Mouse (Mus musculus): ENCODE results near the gene C1ra. TPM values are rescaled to one million over a fixed set of nuclear protein-coding genes. Genes with fewer than 3 reads are reported as not detected.
A peak's percentile ranks its signal among the peaks of the same experiment; 100 is the strongest.
"Not testable (repeated sequence)": the region's sequence is repeated elsewhere in the genome, so short reads cannot be mapped to it uniquely, and the experiment has no call there.

C1ra gene
- polyA plus RNA-seq, 1 experiment from 2014 or later = 0.08 TPM

- DNase-seq (ENCODE audit: low spot score) (no peak), ATAC-seq (replicated peaks; ENCODE audit: low FRiP score) (no peak)
- H3K4me1 ChIP-seq (replicated peaks; ENCODE audit: control insufficient read depth, insufficient read depth, low read length) = no peaks in the 10 kb centered on the region
- WGBS = 77% methylated on average over 2 of the region's 2 CpGs
- H3K9ac ChIP-seq (ENCODE audit: low read length) = no peak overlapping the region
- no peaks in the 10 kb centered on the region for H3K27me3 ChIP-seq (ENCODE audit: control insufficient read depth, insufficient read depth, low read length)
- H3K36me3 ChIP-seq (ENCODE audit: control insufficient read depth, insufficient read depth, low read length) = no peaks in the 10 kb centered on the region
- H3K4me3 ChIP-seq (ENCODE audit: low read depth, low read length) = no peak overlapping the region
- no peaks in the 10 kb centered on the region for H3K9me3 ChIP-seq (ENCODE audit: control insufficient read depth, low read length)
- H3K27ac ChIP-seq (ENCODE audit: low read depth, low read length) = no peak overlapping the region
- no peak overlapping the region for H3K4me2 ChIP-seq (ENCODE audit: low read depth, low read length, severe bottlenecking)
Observed at GRCm38 (mm10) chr6:124545425-124545824, 33.2 kb downstream of the C1ra start.

DNA sequence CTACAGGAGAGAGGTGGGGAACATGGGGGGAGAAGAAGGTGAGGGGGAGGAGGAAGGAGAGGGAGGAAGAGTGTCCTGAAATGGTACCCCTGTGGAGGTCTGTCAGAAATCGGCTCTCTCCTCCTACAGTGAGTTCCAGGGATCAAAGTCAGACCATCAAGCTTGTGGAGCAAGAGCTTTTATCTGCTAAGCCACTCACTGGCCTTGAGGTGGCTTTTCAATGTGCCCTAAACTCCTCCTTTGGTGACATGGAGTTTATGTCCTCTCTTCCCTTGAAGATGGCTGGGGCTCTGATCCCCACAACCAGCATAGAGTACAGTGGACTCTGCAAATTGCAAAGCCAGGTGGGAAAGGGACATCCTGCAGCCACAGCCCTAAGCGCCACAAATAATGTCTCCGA is 35.8 kb downstream of the C1ra start:
- H3K4me2 ChIP-seq (ENCODE audit: low read depth, low read length, severe bottlenecking); H3K27ac ChIP-seq (ENCODE audit: low read depth, low read length); H3K36me3 ChIP-seq (ENCODE audit: control insufficient read depth, insufficient read depth, low read length); DNase-seq (ENCODE audit: low spot score); H3K4me1 ChIP-seq (replicated peaks; ENCODE audit: control insufficient read depth, insufficient read depth, low read length); H3K9ac ChIP-seq (ENCODE audit: low read length); H3K27me3 ChIP-seq (ENCODE audit: control insufficient read depth, insufficient read depth, low read length); H3K4me3 ChIP-seq (ENCODE audit: low read depth, low read length); H3K9me3 ChIP-seq (ENCODE audit: control insufficient read depth, low read length); ATAC-seq (replicated peaks; ENCODE audit: low FRiP score): not testable (repeated sequence)
- 95% methylated on average over 2 of the region's 3 CpGs for WGBS

DNA sequence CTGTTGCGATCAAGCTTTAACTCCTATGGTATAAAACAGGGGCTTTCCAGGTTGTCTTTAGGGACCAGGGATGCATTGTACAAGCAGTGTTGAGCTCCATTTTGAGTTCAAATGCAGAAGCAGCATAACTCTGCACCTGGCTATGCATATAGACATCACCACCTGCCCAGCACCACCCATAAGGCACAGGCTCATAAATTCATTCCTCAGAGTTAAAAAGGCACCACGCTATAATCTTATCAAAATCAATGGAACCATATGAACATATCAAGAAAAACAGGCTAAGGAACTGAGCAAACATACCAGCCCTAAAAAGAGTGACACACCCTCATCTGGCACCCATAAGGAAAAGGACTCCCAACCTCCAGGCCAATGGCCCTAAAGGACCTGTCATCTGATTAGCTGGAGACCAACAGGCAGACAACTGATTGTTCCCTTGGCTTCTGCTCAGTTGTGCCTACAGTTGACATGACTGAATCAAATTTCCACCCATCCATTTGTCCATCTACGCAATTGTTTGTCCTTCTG is 36.9 kb downstream of the C1ra start:
- no peak for ATAC-seq (replicated peaks; ENCODE audit: low FRiP score)
- Histone ChIP-seq H3K27ac (ENCODE audit: low read depth, low read length) (no peak overlapping the region), H3K9me3 (ENCODE audit: control insufficient read depth, low read length) (peaks cover 3% of the 10 kb centered on the region), H3K4me3 (ENCODE audit: low read depth, low read length) (no peak overlapping the region), H3K9ac (ENCODE audit: low read length) (no peak overlapping the region), H3K27me3 (ENCODE audit: control insufficient read depth, insufficient read depth, low read length) (no peaks in the 10 kb centered on the region), H3K4me1 (replicated peaks; ENCODE audit: control insufficient read depth, insufficient read depth, low read length) (no peaks in the 10 kb centered on the region), H3K4me2 (ENCODE audit: low read depth, low read length, severe bottlenecking) (no peak overlapping the region), H3K36me3 (ENCODE audit: control insufficient read depth, insufficient read depth, low read length) (no peaks in the 10 kb centered on the region)
- 87% methylated on average over 3 of the region's 3 CpGs for WGBS
- DNase-seq (ENCODE audit: low spot score) = no peak

DNA sequence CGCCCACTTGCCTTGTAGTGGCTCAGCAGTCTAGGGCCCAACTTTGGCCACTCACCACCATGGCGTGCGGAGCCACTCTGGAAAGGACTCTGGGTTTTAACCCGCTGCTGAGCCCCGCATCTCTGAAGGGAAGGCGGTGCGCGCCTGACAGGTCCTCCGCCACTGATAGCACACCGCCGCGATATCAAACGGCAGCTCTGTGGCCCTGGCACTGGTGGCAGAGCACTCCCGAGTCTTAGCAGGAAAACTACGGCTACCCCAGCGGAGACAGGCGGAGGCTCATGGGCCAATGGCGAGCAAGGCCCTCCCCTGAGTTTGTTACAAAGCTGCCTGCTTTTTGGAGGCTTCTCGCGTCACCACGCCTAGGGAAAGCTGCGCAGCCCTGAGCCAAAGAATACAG is 40.6 kb downstream of the C1ra start:
- ATAC-seq (replicated peaks; ENCODE audit: low FRiP score) (no peak), DNase-seq (ENCODE audit: low spot score) (no peak)
- Histone ChIP-seq H3K9me3 (ENCODE audit: control insufficient read depth, low read length) (peaks cover 3% of the 10 kb centered on the region), H3K4me3 (ENCODE audit: low read depth, low read length) (no peak overlapping the region), H3K36me3 (ENCODE audit: control insufficient read depth, insufficient read depth, low read length) (no peaks in the 10 kb centered on the region), H3K9ac (ENCODE audit: low read length) (no peak overlapping the region), H3K27me3 (ENCODE audit: control insufficient read depth, insufficient read depth, low read length) (no peaks in the 10 kb centered on the region), H3K4me2 (ENCODE audit: low read depth, low read length, severe bottlenecking) (no peak overlapping the region), H3K4me1 (replicated peaks; ENCODE audit: control insufficient read depth, insufficient read depth, low read length) (no peaks in the 10 kb centered on the region), H3K27ac (ENCODE audit: low read depth, low read length) (no peak overlapping the region)
- WGBS = 75% methylated on average over 22 of the region's 22 CpGs

DNA sequence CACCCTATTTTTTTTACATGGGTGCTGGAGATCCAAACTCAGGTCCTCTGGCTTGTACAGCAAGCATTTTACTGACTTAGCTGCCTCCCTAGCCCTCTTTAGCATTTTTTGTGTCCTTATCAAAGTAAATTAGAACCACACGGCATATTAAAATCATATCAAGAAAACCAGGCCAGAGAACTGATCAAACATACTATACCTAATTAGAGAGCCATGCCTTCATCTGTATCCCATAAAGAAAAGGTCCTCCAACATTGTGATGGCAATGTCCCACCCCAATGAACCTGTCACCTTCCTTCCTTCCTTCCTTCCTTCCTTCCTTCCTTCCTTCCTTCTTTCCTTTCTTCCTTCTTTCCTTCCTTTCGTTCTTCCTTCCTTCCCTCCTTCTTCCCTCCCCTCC is 43.8 kb downstream of the C1ra start:
- not testable (repeated sequence) for H3K27ac ChIP-seq (ENCODE audit: low read depth, low read length); H3K9ac ChIP-seq (ENCODE audit: low read length); H3K4me2 ChIP-seq (ENCODE audit: low read depth, low read length, severe bottlenecking); H3K9me3 ChIP-seq (ENCODE audit: control insufficient read depth, low read length); H3K4me1 ChIP-seq (replicated peaks; ENCODE audit: control insufficient read depth, insufficient read depth, low read length); DNase-seq (ENCODE audit: low spot score); H3K36me3 ChIP-seq (ENCODE audit: control insufficient read depth, insufficient read depth, low read length); H3K27me3 ChIP-seq (ENCODE audit: control insufficient read depth, insufficient read depth, low read length); ATAC-seq (replicated peaks; ENCODE audit: low FRiP score); H3K4me3 ChIP-seq (ENCODE audit: low read depth, low read length)
- 74% methylated on average over 2 of the region's 2 CpGs for whole genome bisulfite sequencing

GRCm38 (mm10) chr6:124561156-124561555 is 49.0 kb downstream of the C1ra start:
- not testable (repeated sequence) for H3K27ac ChIP-seq (ENCODE audit: low read depth, low read length); H3K36me3 ChIP-seq (ENCODE audit: control insufficient read depth, insufficient read depth, low read length); ATAC-seq (replicated peaks; ENCODE audit: low FRiP score); H3K27me3 ChIP-seq (ENCODE audit: control insufficient read depth, insufficient read depth, low read length); H3K9me3 ChIP-seq (ENCODE audit: control insufficient read depth, low read length); DNase-seq (ENCODE audit: low spot score); H3K4me1 ChIP-seq (replicated peaks; ENCODE audit: control insufficient read depth, insufficient read depth, low read length); H3K4me3 ChIP-seq (ENCODE audit: low read depth, low read length); H3K4me2 ChIP-seq (ENCODE audit: low read depth, low read length, severe bottlenecking); H3K9ac ChIP-seq (ENCODE audit: low read length)
- 88% methylated on average over 4 of the region's 4 CpGs for WGBS

- H3K4me1 ChIP-seq (replicated peaks; ENCODE audit: control insufficient read depth, insufficient read depth, low read length); H3K27ac ChIP-seq (ENCODE audit: low read depth, low read length); H3K9me3 ChIP-seq (ENCODE audit: control insufficient read depth, low read length); H3K27me3 ChIP-seq (ENCODE audit: control insufficient read depth, insufficient read depth, low read length); H3K9ac ChIP-seq (ENCODE audit: low read length); H3K36me3 ChIP-seq (ENCODE audit: control insufficient read depth, insufficient read depth, low read length); H3K4me2 ChIP-seq (ENCODE audit: low read depth, low read length, severe bottlenecking); H3K4me3 ChIP-seq (ENCODE audit: low read depth, low read length); ATAC-seq (replicated peaks; ENCODE audit: low FRiP score); DNase-seq (ENCODE audit: low spot score): not testable (repeated sequence)
- 92% methylated on average over 1 of the region's 2 CpGs for WGBS
Observed at GRCm38 (mm10) chr6:124561611-124562010, 49.4 kb downstream of the C1ra start.

DNA sequence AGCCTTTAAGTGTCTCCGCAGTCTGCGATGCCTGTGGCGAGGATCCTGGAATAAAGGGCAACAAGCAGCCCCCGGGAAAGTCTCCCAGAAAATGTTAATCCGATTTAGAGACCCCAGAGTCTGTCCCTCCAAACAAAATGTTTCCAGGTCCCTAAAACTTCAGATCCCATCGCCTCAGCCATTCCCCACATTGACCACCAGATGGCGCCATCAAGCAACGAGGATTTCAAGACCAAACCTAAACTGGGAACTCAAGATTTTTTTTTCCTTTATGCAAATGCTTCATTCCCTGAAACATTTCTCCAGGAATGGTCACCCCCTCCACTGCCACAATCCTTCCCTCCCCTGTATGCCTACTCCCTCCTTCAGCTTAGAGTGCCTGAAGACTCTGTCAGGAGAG is 57.8 kb downstream of the C1ra start, which contains the start of gene C1rb:
Gene C1rb, plus strand, starts transcription at position 269 of the 400 bp plus-strand sequence.
- Histone ChIP-seq H3K27ac (ENCODE audit: low read depth, low read length) (no peak within 1 kb of the TSS), H3K9ac (ENCODE audit: low read length) (no peak within 1 kb of the TSS), H3K9me3 (ENCODE audit: control insufficient read depth, low read length) (no peaks in the 10 kb centered on the region), H3K4me2 (ENCODE audit: low read depth, low read length, severe bottlenecking) (no peak within 1 kb of the TSS), H3K27me3 (ENCODE audit: control insufficient read depth, insufficient read depth, low read length) (no peaks in the 10 kb centered on the region), H3K36me3 (ENCODE audit: control insufficient read depth, insufficient read depth, low read length) (no peaks in the 10 kb centered on the region), H3K4me3 (ENCODE audit: low read depth, low read length) (no peak within 1 kb of the TSS), H3K4me1 (replicated peaks; ENCODE audit: control insufficient read depth, insufficient read depth, low read length) (no peaks in the 10 kb centered on the region)
- ATAC-seq (replicated peaks; ENCODE audit: low FRiP score) (no peak), DNase-seq (ENCODE audit: low spot score) (peak; percentile 74)
- WGBS = under 1% methylated on average over 8 of the region's 8 CpGs
